Mouse (Mus musculus) cortical plate, adult 2 months (tissue): ENCODE results near the gene Olfr773.

Experiments used
- CTCF ChIP-seq: fragments of 200-500 bp; IDR thresholded peaks from 2 replicates; pipeline ENCODE4 v1.5.1; 2011; ENCODE audit warnings: mild to moderate bottlenecking, control low read depth, low read length; ENCODE audit not compliant: insufficient read depth; ENCODE audit errors: extremely low read depth
- POLR2A ChIP-seq: fragments of 200-500 bp; IDR thresholded peaks from 2 replicates; pipeline ENCODE4 v1.6.1; 2011; ENCODE audit warnings: mild to moderate bottlenecking, low read length, control low read depth; ENCODE audit not compliant: insufficient read depth; ENCODE audit errors: extremely low read depth

- TF ChIP-seq POLR2A: no peak
- TF ChIP-seq CTCF: no peak
These were observed 48.7 kb upstream of the Olfr773 start, which contains the start of gene Olfr774 for GRCm38 (mm10) chr10:129235904-129236303.
